22 mouse cellular contexts compared by ENCODE assay signal in genomic region chr13:46451548-46451947, GRCm38 (mm10). TPM values are rescaled to one million over a fixed set of nuclear protein-coding genes. Genes with fewer than 3 reads are reported as not detected.
DNase-seq lines count a peak whose midpoint lies in the region; ATAC-seq and TF ChIP-seq lines count a peak whose summit lies in the region.
"Had no signal": no experiment of that assay in that cellular context is flagged by ENCODE, and none has a peak within 500 bp of the region (broad histone marks: within the 10 kb centered on the region; RNA-seq: fewer than 3 reads in every experiment).

No protein-coding gene starts in this region.

- no peak for ATAC-seq in hindbrain, postnatal 0 days
- no peak for ATAC-seq in hindbrain, embryonic 14.5 days (ENCODE audit: low FRiP score)
- ATAC-seq in midbrain, postnatal 0 days (ENCODE audit: low FRiP score): no peak
- ATAC-seq in midbrain, embryonic 14.5 days (ENCODE audit: low FRiP score, low TSS enrichment): no peak
- peak; percentile 26; the same call in 1 of the 2 replicates for ATAC-seq in lung, postnatal 0 days
- no peak for ATAC-seq in stomach, postnatal 0 days (ENCODE audit: low FRiP score, low TSS enrichment)
- ATAC-seq: activated CD4-positive, CD25-positive, alpha-beta regulatory T cell, adult 4 months; forebrain, embryonic 13.5 days had no signal

- WGBS in hindbrain, postnatal 0 days: 59% methylated on average over 3 of the region's 3 CpGs
- WGBS in hindbrain, embryonic 14.5 days: 67% methylated on average over 3 of the region's 3 CpGs
- WGBS in midbrain, postnatal 0 days: 61% methylated on average over 3 of the region's 3 CpGs
- WGBS in midbrain, embryonic 14.5 days: 79% methylated on average over 3 of the region's 3 CpGs
- 36% methylated on average over 3 of the region's 3 CpGs for WGBS in lung, postnatal 0 days
- 59% methylated on average over 3 of the region's 3 CpGs for WGBS in stomach, postnatal 0 days

- no peaks in the 10 kb centered on the region for H3K4me1 ChIP-seq in hindbrain, postnatal 0 days (ENCODE audit: insufficient read depth, low read length)
- no peaks in the 10 kb centered on the region for H3K4me1 ChIP-seq in hindbrain, embryonic 14.5 days (replicated peaks; ENCODE audit: control insufficient read depth, insufficient read depth, low read length)
- H3K4me1 ChIP-seq in midbrain, postnatal 0 days (ENCODE audit: insufficient read depth, low read length): no peaks in the 10 kb centered on the region
- H3K4me1 ChIP-seq in midbrain, embryonic 14.5 days (ENCODE audit: control insufficient read depth, insufficient read depth, low read length): no peaks in the 10 kb centered on the region
- H3K4me1 ChIP-seq in lung, postnatal 0 days (ENCODE audit: insufficient read depth, low read depth, low read length): no peaks in the 10 kb centered on the region
- no peaks in the 10 kb centered on the region for H3K4me1 ChIP-seq in stomach, postnatal 0 days (replicated peaks; ENCODE audit: control insufficient read depth, insufficient read depth)
- H3K4me1 ChIP-seq: embryonic facial prominence, embryonic 13.5 days; forebrain, embryonic 13.5 days; heart, embryonic 15.5 days; hindbrain, embryonic 13.5 days had no signal

- no peak overlapping the region for H3K4me2 ChIP-seq in hindbrain, postnatal 0 days (ENCODE audit: low read depth, low read length)
- H3K4me2 ChIP-seq in hindbrain, embryonic 14.5 days (replicated peaks): no peak overlapping the region
- H3K4me2 ChIP-seq in midbrain, postnatal 0 days (ENCODE audit: low read depth, low read length, poor library complexity, severe bottlenecking): no peak overlapping the region
- no peak overlapping the region for H3K4me2 ChIP-seq in midbrain, embryonic 14.5 days (ENCODE audit: low read length)
- no peak overlapping the region for H3K4me2 ChIP-seq in lung, postnatal 0 days (replicated peaks; ENCODE audit: low read depth, low read length)
- no peak overlapping the region for H3K4me2 ChIP-seq in stomach, postnatal 0 days (replicated peaks; ENCODE audit: low read depth)
- H3K4me2 ChIP-seq: embryonic facial prominence, embryonic 13.5 days; forebrain, embryonic 13.5 days; heart, embryonic 15.5 days; hindbrain, embryonic 13.5 days had no signal

- TF ChIP-seq EP300 in lung, postnatal 0 days (IDR thresholded peaks at IDR 0.05): no peak
- TF ChIP-seq EP300 in stomach, postnatal 0 days (optimal IDR thresholded peaks at IDR 0.05): no peak

- H3K4me3 ChIP-seq in hindbrain, postnatal 0 days (ENCODE audit: low read length): no peak overlapping the region
- no peak overlapping the region for H3K4me3 ChIP-seq in hindbrain, embryonic 14.5 days (replicated peaks; ENCODE audit: low read length)
- H3K4me3 ChIP-seq in midbrain, postnatal 0 days (ENCODE audit: low read depth, low read length): no peak overlapping the region
- no peak overlapping the region for H3K4me3 ChIP-seq in midbrain, embryonic 14.5 days (replicated peaks; ENCODE audit: low read depth, low read length)
- no peak overlapping the region for H3K4me3 ChIP-seq in lung, postnatal 0 days (ENCODE audit: low read depth, low read length)
- no peak overlapping the region for H3K4me3 ChIP-seq in stomach, postnatal 0 days (ENCODE audit: low read depth, low read length)
- H3K4me3 ChIP-seq: embryonic facial prominence, embryonic 13.5 days; forebrain, embryonic 13.5 days; heart, embryonic 10.5 days; heart, embryonic 15.5 days; hindbrain, embryonic 13.5 days had no signal

- no peaks in the 10 kb centered on the region for H3K36me3 ChIP-seq in hindbrain, postnatal 0 days (ENCODE audit: insufficient read depth, low read length)
- H3K36me3 ChIP-seq in hindbrain, embryonic 14.5 days (replicated peaks; ENCODE audit: control insufficient read depth, insufficient read depth): no peaks in the 10 kb centered on the region
- H3K36me3 ChIP-seq in midbrain, postnatal 0 days (ENCODE audit: insufficient read depth, low read length): no peaks in the 10 kb centered on the region
- H3K36me3 ChIP-seq in midbrain, embryonic 14.5 days (ENCODE audit: control insufficient read depth, insufficient read depth, low read length): no peaks in the 10 kb centered on the region
- no peaks in the 10 kb centered on the region for H3K36me3 ChIP-seq in lung, postnatal 0 days (ENCODE audit: insufficient read depth, low read length)
- no peaks in the 10 kb centered on the region for H3K36me3 ChIP-seq in stomach, postnatal 0 days (ENCODE audit: control insufficient read depth, insufficient read depth, low read length)
- H3K36me3 ChIP-seq: embryonic facial prominence, embryonic 13.5 days; heart, embryonic 10.5 days; heart, embryonic 15.5 days; hindbrain, embryonic 13.5 days had no signal

- no peak overlapping the region for H3K9ac ChIP-seq in hindbrain, postnatal 0 days (replicated peaks; ENCODE audit: low read length)
- no peak overlapping the region for H3K9ac ChIP-seq in hindbrain, embryonic 14.5 days
- H3K9ac ChIP-seq in midbrain, postnatal 0 days (replicated peaks; ENCODE audit: low read length, poor library complexity, severe bottlenecking): no peak overlapping the region
- H3K9ac ChIP-seq in midbrain, embryonic 14.5 days (replicated peaks; ENCODE audit: low read length): no peak overlapping the region
- no peak overlapping the region for H3K9ac ChIP-seq in lung, postnatal 0 days (replicated peaks; ENCODE audit: low read depth)
- no peak overlapping the region for H3K9ac ChIP-seq in stomach, postnatal 0 days (ENCODE audit: low read length)
- H3K9ac ChIP-seq: embryonic facial prominence, embryonic 13.5 days; forebrain, embryonic 13.5 days; heart, embryonic 15.5 days; hindbrain, embryonic 13.5 days had no signal

- no peaks in the 10 kb centered on the region for H3K27me3 ChIP-seq in hindbrain, postnatal 0 days (ENCODE audit: insufficient read depth, low read length)
- H3K27me3 ChIP-seq in hindbrain, embryonic 14.5 days (ENCODE audit: control insufficient read depth, insufficient read depth, low read length): no peaks in the 10 kb centered on the region
- H3K27me3 ChIP-seq in midbrain, postnatal 0 days (ENCODE audit: insufficient read depth, low read length): no peaks in the 10 kb centered on the region
- H3K27me3 ChIP-seq in midbrain, embryonic 14.5 days (ENCODE audit: control insufficient read depth, insufficient read depth, low read length): no peaks in the 10 kb centered on the region
- no peaks in the 10 kb centered on the region for H3K27me3 ChIP-seq in lung, postnatal 0 days (replicated peaks; ENCODE audit: insufficient read depth, low read length)
- no peaks in the 10 kb centered on the region for H3K27me3 ChIP-seq in stomach, postnatal 0 days (ENCODE audit: control insufficient read depth, insufficient read depth, low read length)
- H3K27me3 ChIP-seq: embryonic facial prominence, embryonic 13.5 days; forebrain, embryonic 13.5 days; heart, embryonic 15.5 days; hindbrain, embryonic 13.5 days had no signal

- no peak overlapping the region for H3K27ac ChIP-seq in hindbrain, postnatal 0 days
- no peak overlapping the region for H3K27ac ChIP-seq in hindbrain, embryonic 14.5 days
- 0 out of 2 replicates have a peak overlapping the region, but pooled peaks have one; percentile 26 for H3K27ac ChIP-seq in midbrain, postnatal 0 days (ENCODE audit: low read depth, low read length)
- H3K27ac ChIP-seq in midbrain, embryonic 14.5 days (replicated peaks; ENCODE audit: low read depth, low read length): no peak overlapping the region
- H3K27ac ChIP-seq in lung, postnatal 0 days (ENCODE audit: low read length): no peak overlapping the region
- H3K27ac ChIP-seq in stomach, postnatal 0 days (replicated peaks): no peak overlapping the region
- H3K27ac ChIP-seq: embryonic facial prominence, embryonic 13.5 days; forebrain, embryonic 13.5 days; heart, embryonic 10.5 days; heart, embryonic 15.5 days; hindbrain, embryonic 13.5 days had no signal

- no peak for TF ChIP-seq CTCF in hindbrain, postnatal 0 days (IDR thresholded peaks at IDR 0.05; ENCODE audit: low read depth)
- no peak for TF ChIP-seq CTCF in midbrain, postnatal 0 days (IDR thresholded peaks at IDR 0.05)
- no peak for TF ChIP-seq CTCF in lung, postnatal 0 days (IDR thresholded peaks at IDR 0.05)
- TF ChIP-seq CTCF in stomach, postnatal 0 days (IDR thresholded peaks at IDR 0.05; ENCODE audit: low read depth): no peak

- no peaks in the 10 kb centered on the region for H3K9me3 ChIP-seq in hindbrain, postnatal 0 days (ENCODE audit: low read length)
- no peaks in the 10 kb centered on the region for H3K9me3 ChIP-seq in hindbrain, embryonic 14.5 days (ENCODE audit: control insufficient read depth, low read length)
- H3K9me3 ChIP-seq in midbrain, postnatal 0 days (ENCODE audit: low read length): no peaks in the 10 kb centered on the region
- no peaks in the 10 kb centered on the region for H3K9me3 ChIP-seq in midbrain, embryonic 14.5 days (ENCODE audit: control insufficient read depth, low read length)
- H3K9me3 ChIP-seq in lung, postnatal 0 days (ENCODE audit: low read length): no peaks in the 10 kb centered on the region
- H3K9me3 ChIP-seq in stomach, postnatal 0 days (ENCODE audit: control insufficient read depth, low read length): no peaks in the 10 kb centered on the region
- H3K9me3 ChIP-seq: embryonic facial prominence, embryonic 13.5 days; forebrain, embryonic 13.5 days; heart, embryonic 10.5 days; heart, embryonic 15.5 days; hindbrain, embryonic 13.5 days had no signal

- peak; percentile 38 for DNase-seq in hindbrain, postnatal 0 days (ENCODE audit: low spot score)
- no peak for DNase-seq in hindbrain, embryonic 14.5 days (ENCODE audit: low spot score)
- peak; percentile 38 for DNase-seq in midbrain, postnatal 0 days (ENCODE audit: low spot score)
- no peak for DNase-seq in midbrain, embryonic 14.5 days
- DNase-seq in lung, postnatal 0 days (ENCODE audit: low spot score): peak; percentile 30
- DNase-seq in stomach, postnatal 0 days (ENCODE audit: low spot score): peak; percentile 16
- no peak for DNase-seq in layer of hippocampus, postnatal 36 days
- DNase-seq in frontal cortex, postnatal 10 days (ENCODE audit: low spot score in 2 of 2): no peak
- DNase-seq: adrenal gland, postnatal 14 days; cerebellum, adult 11-12 months; cerebellum, adult 9-11 months; cerebellum, postnatal 36 days; gastrocnemius, postnatal 36 days; heart, adult 11 months; heart, postnatal 14 days had no signal

RNA-seq across cellular contexts. Expression of gene Rbm24, which starts 33.3 kb away (rescaled TPM):
- total RNA-seq in hindbrain, postnatal 0 days (2014; rRNA removed): 22.1 and 22.9 TPM in 2 replicates
- 1.9 and 2.8 TPM in 2 replicates for polyA plus RNA-seq in hindbrain, postnatal 0 days (2015; fragmentation: Nextera tagmentation; extraction: Ambion mirVana)
- polyA plus RNA-seq in hindbrain, embryonic 14.5 days (2014; fragmentation: Nextera tagmentation; extraction: Ambion mirVana): 2.7 TPM in 2 replicates
- total RNA-seq in midbrain, postnatal 0 days (2014; rRNA removed): 10.7 and 20.1 TPM in 2 replicates
- 3.7 and 4.0 TPM in 2 replicates for polyA plus RNA-seq in midbrain, postnatal 0 days (2015; fragmentation: Nextera tagmentation; extraction: Ambion mirVana)
- 3.6 and 4.0 TPM in 2 replicates for polyA plus RNA-seq in midbrain, embryonic 14.5 days (2014; fragmentation: Nextera tagmentation; extraction: Ambion mirVana)
- 2.5 and 2.9 TPM in 2 replicates for polyA plus RNA-seq in lung, postnatal 0 days (2015; fragmentation: Nextera tagmentation; extraction: Ambion mirVana)
- 1.2 and 1.4 TPM in 2 replicates for polyA plus RNA-seq in stomach, postnatal 0 days (2015; fragmentation: Nextera tagmentation; extraction: Ambion mirVana)
- total RNA-seq in layer of hippocampus, postnatal 36 days (2021): 10 to 100 TPM; 21.4 to 23.6 TPM
- total RNA-seq: MEL had no signal
- polyA plus RNA-seq: activated CD4-positive, CD25-positive, alpha-beta regulatory T cell, adult 4 months had no signal

RNA-seq across cellular contexts. Expression of gene Cap2, which starts 50.1 kb away (rescaled TPM):
- total RNA-seq in hindbrain, postnatal 0 days (2014; rRNA removed): 16.6 and 19.9 TPM in 2 replicates
- 9.3 and 9.4 TPM in 2 replicates for polyA plus RNA-seq in hindbrain, postnatal 0 days (2015; fragmentation: Nextera tagmentation; extraction: Ambion mirVana)
- 7.3 and 8.8 TPM in 2 replicates for polyA plus RNA-seq in hindbrain, embryonic 14.5 days (2014; fragmentation: Nextera tagmentation; extraction: Ambion mirVana)
- 17.5 and 21.9 TPM in 2 replicates for total RNA-seq in midbrain, postnatal 0 days (2014; rRNA removed)
- polyA plus RNA-seq in midbrain, postnatal 0 days (2015; fragmentation: Nextera tagmentation; extraction: Ambion mirVana): 11.7 and 13.1 TPM in 2 replicates
- 6.6 and 8.4 TPM in 2 replicates for polyA plus RNA-seq in midbrain, embryonic 14.5 days (2014; fragmentation: Nextera tagmentation; extraction: Ambion mirVana)
- polyA plus RNA-seq in lung, postnatal 0 days (2015; fragmentation: Nextera tagmentation; extraction: Ambion mirVana): 5.3 and 5.8 TPM in 2 replicates
- polyA plus RNA-seq in stomach, postnatal 0 days (2015; fragmentation: Nextera tagmentation; extraction: Ambion mirVana): 5.6 and 6.6 TPM in 2 replicates
- 100 to 1,000 TPM; 207 to 228 TPM for total RNA-seq in layer of hippocampus, postnatal 36 days (2021)

Comparison
In these comparisons a context has a peak if more than half of its experiments do, and no peak if none do; other contexts are left out.
1. DNase-seq: peak in hindbrain, postnatal 0 days (single experiment), midbrain, postnatal 0 days (single experiment), lung, postnatal 0 days (single experiment) and stomach, postnatal 0 days (single experiment); none in hindbrain, embryonic 14.5 days (single experiment), midbrain, embryonic 14.5 days (single experiment), layer of hippocampus, postnatal 36 days (0 of 2) and frontal cortex, postnatal 10 days (0 of 2).